Mouse (Mus musculus): Measurements from ENCODE around the gene Trem3. TPM values are rescaled to one million over a fixed set of nuclear protein-coding genes. Genes with fewer than 3 reads are reported as not detected.

Gene Trem3
- polyA plus RNA-seq, 1 experiment: 0.16 TPM

DNA sequence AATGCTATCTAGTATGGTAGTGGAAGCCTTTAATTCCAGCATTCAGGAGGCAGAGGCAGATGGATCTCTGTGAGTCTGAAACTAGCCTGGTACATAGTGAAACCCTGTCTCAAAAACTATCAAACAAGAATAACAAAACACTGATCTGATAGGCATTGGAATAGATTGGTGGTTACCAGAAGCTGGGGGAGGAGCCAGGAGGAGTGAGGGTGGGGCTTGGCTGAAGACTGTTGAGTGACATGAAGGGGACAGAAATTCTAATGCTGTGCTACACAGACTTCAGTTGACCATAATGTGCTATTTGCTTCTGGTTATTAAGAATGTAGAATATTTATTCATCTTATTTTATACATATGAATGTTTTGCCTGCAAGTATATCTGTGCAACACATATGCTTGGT lies 20.7 kb downstream of the Trem3 start:
- H3K27ac ChIP-seq (ENCODE audit: insufficient read depth, low read depth, low read length): no peak overlapping the region
- H3K36me3 ChIP-seq (ENCODE audit: control insufficient read depth, insufficient read depth, low read length): no peaks in the 10 kb centered on the region
- TF ChIP-seq POLR2A (IDR thresholded peaks at IDR 0.05; ENCODE audit: low read depth, low read length): no peak
- TF ChIP-seq CTCF (IDR thresholded peaks at IDR 0.05; ENCODE audit: extremely low read depth, insufficient read length, insufficient replicate concordance, low read depth, low read length): no peak
- H3K4me1 ChIP-seq (ENCODE audit: control insufficient read depth, insufficient read depth, insufficient read length, low read length): peaks cover 25% of the 10 kb centered on the region; the same call in 1 of the 2 replicates
- H3K4me3 ChIP-seq (ENCODE audit: low read depth, low read length): no peak overlapping the region
- no peaks in the 10 kb centered on the region for H3K27me3 ChIP-seq (ENCODE audit: control insufficient read depth, insufficient read depth, low read length)

DNA sequence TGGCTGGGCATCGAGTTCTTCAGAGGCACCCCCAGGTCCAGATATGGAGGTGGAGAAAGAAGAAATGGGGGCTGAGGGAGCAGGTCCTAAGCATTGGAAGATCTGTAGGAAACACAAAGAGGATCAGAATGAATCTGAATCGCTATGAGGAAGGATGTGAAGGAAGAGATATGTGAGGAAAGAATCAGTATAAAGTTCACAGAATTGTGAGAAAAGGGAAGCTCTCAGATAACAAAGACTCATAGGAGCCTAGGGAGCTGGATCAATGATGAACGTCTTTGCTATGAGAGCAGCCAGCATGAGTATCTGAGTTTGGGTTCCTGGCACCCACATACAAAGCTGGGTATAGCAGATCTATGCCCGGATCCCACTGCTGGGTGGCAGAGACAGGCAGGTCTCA lies 22.3 kb downstream of the Trem3 start:
- TF ChIP-seq CTCF (IDR thresholded peaks at IDR 0.05; ENCODE audit: extremely low read depth, insufficient read length, insufficient replicate concordance, low read depth, low read length) (no peak), POLR2A (IDR thresholded peaks at IDR 0.05; ENCODE audit: low read depth, low read length) (no peak)
- Histone ChIP-seq H3K4me1 (ENCODE audit: control insufficient read depth, insufficient read depth, insufficient read length, low read length) (peaks cover 14% of the 10 kb centered on the region; the same call in 1 of the 2 replicates), H3K36me3 (ENCODE audit: control insufficient read depth, insufficient read depth, low read length) (no peaks in the 10 kb centered on the region), H3K4me3 (ENCODE audit: low read depth, low read length) (no peak overlapping the region), H3K27me3 (ENCODE audit: control insufficient read depth, insufficient read depth, low read length) (no peaks in the 10 kb centered on the region), H3K27ac (ENCODE audit: insufficient read depth, low read depth, low read length) (no peak overlapping the region)
- WGBS: 79% methylated on average over 4 of the region's 4 CpGs

DNA sequence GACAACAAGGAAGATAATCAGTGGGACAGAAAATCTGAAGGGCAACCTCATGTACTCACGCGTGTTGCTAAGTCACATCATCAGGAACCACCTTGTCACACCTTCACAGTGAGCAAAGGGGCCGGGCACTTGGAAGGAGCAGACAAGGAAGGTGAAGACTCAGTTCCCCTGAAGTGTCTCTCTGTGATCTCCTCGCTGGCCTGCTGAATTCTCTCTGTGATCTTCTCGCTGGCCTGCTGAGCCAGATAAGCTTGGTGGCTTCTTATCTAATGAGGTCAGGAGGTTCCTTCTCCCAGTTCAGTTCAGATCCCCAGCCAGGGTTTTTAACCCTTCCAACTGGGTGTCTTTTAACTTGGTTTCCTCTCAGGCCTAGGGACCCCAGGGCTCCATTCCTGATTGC lies 24.6 kb downstream of the Trem3 start:
- no peak for TF ChIP-seq POLR2A (IDR thresholded peaks at IDR 0.05; ENCODE audit: low read depth, low read length)
- no peak for TF ChIP-seq CTCF (IDR thresholded peaks at IDR 0.05; ENCODE audit: extremely low read depth, insufficient read length, insufficient replicate concordance, low read depth, low read length)
- Histone ChIP-seq H3K4me3 (ENCODE audit: low read depth, low read length) (no peak overlapping the region), H3K27ac (ENCODE audit: insufficient read depth, low read depth, low read length) (no peak overlapping the region), H3K36me3 (ENCODE audit: control insufficient read depth, insufficient read depth, low read length) (no peaks in the 10 kb centered on the region), H3K4me1 (ENCODE audit: control insufficient read depth, insufficient read depth, insufficient read length, low read length) (peaks cover 14% of the 10 kb centered on the region; the same call in 1 of the 2 replicates), H3K27me3 (ENCODE audit: control insufficient read depth, insufficient read depth, low read length) (no peaks in the 10 kb centered on the region)
- 49% methylated on average over 5 of the region's 5 CpGs for WGBS

DNA sequence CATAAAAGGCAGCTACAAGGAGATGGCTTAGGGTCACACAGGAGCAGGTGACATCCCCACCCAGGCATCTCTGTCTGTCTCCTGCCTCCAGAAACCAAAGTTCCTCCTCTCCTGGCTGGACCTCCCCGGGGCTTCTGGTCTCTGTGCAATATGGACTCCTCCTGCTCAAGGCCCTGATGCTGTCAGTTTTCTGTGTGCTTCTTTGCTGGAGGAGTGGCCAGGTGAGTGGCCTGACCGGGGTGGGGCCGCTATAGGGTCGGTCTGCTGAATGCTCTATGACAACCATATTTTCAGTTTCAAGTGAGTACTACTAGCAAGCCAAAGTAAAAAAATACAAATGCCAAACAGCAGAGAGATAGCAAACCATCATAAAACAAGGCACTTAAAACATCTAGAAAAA lies 25.0 kb downstream of the Trem3 start:
- H3K36me3 ChIP-seq (ENCODE audit: control insufficient read depth, insufficient read depth, low read length): no peaks in the 10 kb centered on the region
- peaks cover 10% of the 10 kb centered on the region; the same call in 1 of the 2 replicates for H3K4me1 ChIP-seq (ENCODE audit: control insufficient read depth, insufficient read depth, insufficient read length, low read length)
- H3K27ac ChIP-seq (ENCODE audit: insufficient read depth, low read depth, low read length): no peak overlapping the region
- no peak for TF ChIP-seq CTCF (IDR thresholded peaks at IDR 0.05; ENCODE audit: extremely low read depth, insufficient read length, insufficient replicate concordance, low read depth, low read length)
- no peak for TF ChIP-seq POLR2A (IDR thresholded peaks at IDR 0.05; ENCODE audit: low read depth, low read length)
- 35% methylated on average over 4 of the region's 4 CpGs for WGBS
- H3K27me3 ChIP-seq (ENCODE audit: control insufficient read depth, insufficient read depth, low read length): no peaks in the 10 kb centered on the region
- no peak overlapping the region for H3K4me3 ChIP-seq (ENCODE audit: low read depth, low read length)

DNA sequence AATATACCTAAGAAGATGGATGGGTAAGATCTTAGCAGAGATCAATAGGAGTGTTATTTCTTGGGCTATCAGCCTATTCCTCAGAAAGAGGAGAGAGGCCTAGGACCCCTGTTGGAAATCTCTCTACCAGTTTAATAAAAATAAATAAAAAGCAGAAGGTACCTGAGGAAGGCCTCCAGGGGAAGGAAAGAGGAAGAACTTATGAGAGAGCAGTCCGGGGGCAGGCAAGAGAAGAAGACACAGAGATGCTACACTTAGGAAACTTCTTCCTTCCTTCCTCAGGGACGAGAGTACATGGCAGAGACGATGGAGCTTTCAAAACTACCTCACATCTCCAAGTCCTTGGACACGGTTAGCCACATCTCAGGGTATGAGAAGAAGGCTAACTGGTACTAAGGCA lies 26.5 kb downstream of the Trem3 start:
- H3K4me1 ChIP-seq (ENCODE audit: control insufficient read depth, insufficient read depth, insufficient read length, low read length): peaks cover 9% of the 10 kb centered on the region; the same call in 1 of the 2 replicates
- no peak overlapping the region for H3K27ac ChIP-seq (ENCODE audit: insufficient read depth, low read depth, low read length)
- TF ChIP-seq POLR2A (IDR thresholded peaks at IDR 0.05; ENCODE audit: low read depth, low read length) (no peak), CTCF (IDR thresholded peaks at IDR 0.05; ENCODE audit: extremely low read depth, insufficient read length, insufficient replicate concordance, low read depth, low read length) (no peak)
- no peaks in the 10 kb centered on the region for H3K27me3 ChIP-seq (ENCODE audit: control insufficient read depth, insufficient read depth, low read length)
- no peaks in the 10 kb centered on the region for H3K36me3 ChIP-seq (ENCODE audit: control insufficient read depth, insufficient read depth, low read length)
- 83% methylated on average over 4 of the region's 4 CpGs for WGBS
- H3K4me3 ChIP-seq (ENCODE audit: low read depth, low read length): no peak overlapping the region

DNA sequence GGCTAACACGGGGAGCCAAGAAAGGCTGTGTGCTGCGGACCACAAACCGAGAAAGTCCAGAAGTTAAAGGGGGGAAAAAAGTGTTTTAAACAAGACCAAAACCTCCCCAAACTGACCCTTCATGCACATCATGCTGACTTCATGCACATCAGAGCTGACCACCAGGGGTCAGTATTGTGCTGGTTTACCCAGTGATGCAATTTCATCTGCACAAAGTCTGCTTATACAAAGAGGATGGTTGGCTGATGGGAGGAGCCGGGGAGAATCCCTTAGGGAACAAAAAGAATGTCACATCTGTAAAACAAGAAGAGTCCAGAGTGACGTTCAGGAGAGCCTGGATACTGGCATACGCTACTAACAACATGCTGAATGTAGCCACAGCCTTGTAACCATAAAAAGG lies 27.3 kb downstream of the Trem3 start:
- 37% methylated on average over 6 of the region's 6 CpGs for WGBS
- H3K36me3 ChIP-seq (ENCODE audit: control insufficient read depth, insufficient read depth, low read length): no peaks in the 10 kb centered on the region
- no peaks in the 10 kb centered on the region for H3K27me3 ChIP-seq (ENCODE audit: control insufficient read depth, insufficient read depth, low read length)
- H3K4me1 ChIP-seq (ENCODE audit: control insufficient read depth, insufficient read depth, insufficient read length, low read length): peaks cover 9% of the 10 kb centered on the region; the same call in 1 of the 2 replicates
- H3K27ac ChIP-seq (ENCODE audit: insufficient read depth, low read depth, low read length): no peak overlapping the region
- TF ChIP-seq CTCF (IDR thresholded peaks at IDR 0.05; ENCODE audit: extremely low read depth, insufficient read length, insufficient replicate concordance, low read depth, low read length) (peak; percentile 47; the same call in 1 of the 2 replicates), POLR2A (IDR thresholded peaks at IDR 0.05; ENCODE audit: low read depth, low read length) (no peak)
- no peak overlapping the region for H3K4me3 ChIP-seq (ENCODE audit: low read depth, low read length)

DNA sequence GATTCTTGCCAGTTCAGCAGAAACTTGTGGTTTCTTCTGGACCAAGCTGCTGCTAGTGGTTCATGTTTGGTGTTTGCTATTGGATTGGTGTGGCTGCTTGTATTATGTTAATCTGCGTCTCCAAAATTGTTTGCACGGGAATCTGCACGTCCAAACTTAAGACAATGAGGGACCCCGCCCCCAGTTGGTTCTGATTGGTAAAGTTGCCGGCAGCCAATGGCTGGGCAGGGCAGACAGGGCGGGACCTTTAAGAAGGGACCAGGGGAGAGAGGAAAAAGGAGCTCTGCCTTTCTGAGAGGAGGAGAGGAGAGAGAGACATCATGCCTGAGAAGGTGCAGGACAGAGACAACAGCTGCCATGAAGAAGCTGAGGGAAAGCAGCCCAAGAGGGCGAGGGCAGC lies 28.2 kb downstream of the Trem3 start:
- Histone ChIP-seq H3K4me3 (ENCODE audit: low read depth, low read length) (no peak overlapping the region), H3K36me3 (ENCODE audit: control insufficient read depth, insufficient read depth, low read length) (no peaks in the 10 kb centered on the region), H3K27ac (ENCODE audit: insufficient read depth, low read depth, low read length) (no peak overlapping the region), H3K27me3 (ENCODE audit: control insufficient read depth, insufficient read depth, low read length) (no peaks in the 10 kb centered on the region), H3K4me1 (ENCODE audit: control insufficient read depth, insufficient read depth, insufficient read length, low read length) (peaks cover 9% of the 10 kb centered on the region; the same call in 1 of the 2 replicates)
- TF ChIP-seq CTCF (IDR thresholded peaks at IDR 0.05; ENCODE audit: extremely low read depth, insufficient read length, insufficient replicate concordance, low read depth, low read length): no peak
- no peak for TF ChIP-seq POLR2A (IDR thresholded peaks at IDR 0.05; ENCODE audit: low read depth, low read length)
- WGBS: 56% methylated on average over 7 of the region's 7 CpGs

Data from small intestine, adult 2 months (tissue).